Mouse (Mus musculus): ENCODE measurements around the gene Gm28047.

Gm28047 gene

GRCm38 (mm10) chr15:102515791-102516190 lies 109.1 kb downstream of the Gm28047 start:
- no peak for DNase-seq (ENCODE audit: low spot score in 2 of 2)

GRCm38 (mm10) chr15:102515261-102515660 lies 109.6 kb downstream of the Gm28047 start:
- DNase-seq (ENCODE audit: low spot score in 2 of 2): no peak

GRCm38 (mm10) chr15:102513004-102513403 lies 111.9 kb downstream of the Gm28047 start:
- no peak for DNase-seq (ENCODE audit: low spot score in 2 of 2)

GRCm38 (mm10) chr15:102512471-102512870 lies 112.4 kb downstream of the Gm28047 start:
- no peak for DNase-seq (ENCODE audit: low spot score in 2 of 2)

GRCm38 (mm10) chr15:102512010-102512409 lies 112.9 kb downstream of the Gm28047 start:
- DNase-seq (ENCODE audit: low spot score in 2 of 2): no peak

GRCm38 (mm10) chr15:102511285-102511833 lies 113.5 kb downstream of the Gm28047 start:
- DNase-seq (ENCODE audit: low spot score in 2 of 2): no peak

- peak; percentile 70 to 82 for DNase-seq (ENCODE audit: low spot score in 2 of 2)
Measured at GRCm38 (mm10) chr15:102510590-102511284, 114.1 kb downstream of the Gm28047 start.

- no peak for DNase-seq (ENCODE audit: low spot score in 2 of 2)
Measured at GRCm38 (mm10) chr15:102510110-102510509, 114.8 kb downstream of the Gm28047 start.

- no peak for DNase-seq (ENCODE audit: low spot score in 2 of 2)
Measured at GRCm38 (mm10) chr15:102508336-102508735, 116.5 kb downstream of the Gm28047 start.

- no peak for DNase-seq (ENCODE audit: low spot score in 2 of 2)
Measured at GRCm38 (mm10) chr15:102507561-102507960, 117.3 kb downstream of the Gm28047 start.

GRCm38 (mm10) chr15:102506864-102507263 lies 118.0 kb downstream of the Gm28047 start:
- DNase-seq (ENCODE audit: low spot score in 2 of 2): no peak

GRCm38 (mm10) chr15:102506464-102506830 lies 118.4 kb downstream of the Gm28047 start:
- no peak for DNase-seq (ENCODE audit: low spot score in 2 of 2)

- no peak for DNase-seq (ENCODE audit: low spot score in 2 of 2)
Measured at GRCm38 (mm10) chr15:102505770-102506463, 119.0 kb downstream of the Gm28047 start.

GRCm38 (mm10) chr15:102505073-102505769 lies 119.6 kb downstream of the Gm28047 start:
- no peak for DNase-seq (ENCODE audit: low spot score in 2 of 2)

GRCm38 (mm10) chr15:102503924-102504782 lies 120.7 kb downstream of the Gm28047 start:
- no peak for DNase-seq (ENCODE audit: low spot score in 2 of 2)

GRCm38 (mm10) chr15:102503447-102503846 lies 121.4 kb downstream of the Gm28047 start, which contains the start of gene Gm10337:
Gm10337 (plus strand) TSS chr15:102503722.
- no peak for DNase-seq (ENCODE audit: low spot score in 2 of 2)

GRCm38 (mm10) chr15:102502254-102502840 lies 122.5 kb downstream of the Gm28047 start:
- DNase-seq (ENCODE audit: low spot score in 2 of 2): no peak

- DNase-seq (ENCODE audit: low spot score in 2 of 2): no peak
Measured at GRCm38 (mm10) chr15:102501084-102501814, 123.6 kb downstream of the Gm28047 start.

- DNase-seq (ENCODE audit: low spot score in 2 of 2): no peak
Measured at GRCm38 (mm10) chr15:102500479-102500878, 124.4 kb downstream of the Gm28047 start.

- no peak for DNase-seq (ENCODE audit: low spot score in 2 of 2)
Measured at GRCm38 (mm10) chr15:102499851-102500250, 125.0 kb downstream of the Gm28047 start.

All from urinary bladder, postnatal 36 days (tissue).